Mouse (Mus musculus) ovary, postnatal 36 days (tissue): ENCODE measurements around the gene Klhl9.

Experiments used
- DNase-seq: peaks from one replicate; pipeline ENCODE4 v3.0.0; 2022; ENCODE audit warnings: low spot score, mixed read lengths

The Klhl9 gene

GRCm38 (mm10) chr4:88715059-88715458, 7.2 kb downstream of the Klhl9 start:
- no peak for DNase-seq

DNA sequence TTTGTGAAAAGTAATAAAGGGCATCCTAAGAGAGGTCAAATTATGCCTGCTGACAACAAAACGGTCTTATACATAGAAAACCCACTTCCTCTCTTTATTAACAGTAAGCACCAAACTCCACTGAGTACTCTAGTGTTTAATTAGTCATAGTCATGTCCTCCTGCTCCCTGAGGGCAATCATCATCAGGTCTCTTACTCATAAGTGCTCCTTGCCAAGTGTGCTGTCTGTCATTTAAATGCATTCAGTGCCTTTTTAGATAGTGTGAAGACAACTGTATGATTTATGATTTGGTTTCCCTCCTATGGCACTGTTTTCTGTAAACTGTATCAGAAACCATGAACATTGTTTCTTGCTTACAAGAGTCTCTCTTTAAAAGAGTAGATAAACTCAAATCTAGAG, 8.0 kb downstream of the Klhl9 start:
- no peak for DNase-seq

GRCm38 (mm10) chr4:88707128-88707826, 15.0 kb downstream of the Klhl9 start:
- DNase-seq = no peak

- DNase-seq = no peak
Observed at GRCm38 (mm10) chr4:88705924-88706323, 16.3 kb downstream of the Klhl9 start.

DNA sequence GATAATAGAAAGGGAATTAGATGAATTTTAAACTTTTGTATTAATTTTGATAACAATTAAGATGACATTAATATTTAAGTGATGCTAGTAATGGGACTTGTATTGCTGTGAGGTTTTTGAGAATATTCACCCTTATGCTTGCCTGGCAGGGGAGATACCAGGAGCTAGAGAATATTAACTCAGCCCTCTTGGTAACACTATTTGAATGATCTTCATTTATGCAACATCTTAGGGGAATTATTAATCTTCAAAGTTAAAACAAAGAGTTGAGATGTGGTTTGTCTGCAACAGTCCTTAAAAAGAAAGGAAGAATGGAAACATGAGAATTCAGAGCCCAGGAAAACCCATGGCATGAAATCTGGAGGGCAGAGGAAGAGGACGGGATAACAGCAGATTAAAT, 23.0 kb downstream of the Klhl9 start:
- DNase-seq = no peak

- DNase-seq = no peak
Observed at GRCm38 (mm10) chr4:88698781-88699180, 23.5 kb downstream of the Klhl9 start.

- DNase-seq = no peak
Observed at GRCm38 (mm10) chr4:88697753-88698152, 24.5 kb downstream of the Klhl9 start.

GRCm38 (mm10) chr4:88697108-88697507, 25.2 kb downstream of the Klhl9 start:
- DNase-seq = no peak

GRCm38 (mm10) chr4:88696237-88696884, 25.9 kb downstream of the Klhl9 start:
- DNase-seq = peak; percentile 58

- no peak for DNase-seq
Observed at GRCm38 (mm10) chr4:88693392-88693791, 28.9 kb downstream of the Klhl9 start.

GRCm38 (mm10) chr4:88692537-88692936, 29.7 kb downstream of the Klhl9 start:
- DNase-seq = no peak

DNA sequence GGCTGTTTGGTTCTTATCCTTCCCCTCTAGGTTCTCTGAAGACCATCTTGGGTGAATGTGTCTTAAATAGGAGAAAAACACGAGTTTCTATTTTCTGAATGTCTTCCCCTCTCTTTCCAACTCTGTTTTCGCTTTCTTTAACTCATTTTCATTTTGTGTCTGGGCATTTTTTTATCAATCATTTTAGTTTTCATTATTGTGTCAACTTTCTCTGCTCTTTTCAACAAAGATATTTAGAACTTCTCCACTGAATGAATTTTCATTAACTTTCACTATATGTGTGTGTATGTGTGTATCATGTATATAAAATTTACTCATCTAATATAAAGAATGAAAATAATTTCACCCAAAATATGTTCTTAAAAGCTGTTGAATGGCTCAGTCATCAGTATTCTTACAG, 31.0 kb downstream of the Klhl9 start, which contains the start of gene Ifnab:
Gene Ifnab, minus strand, starts transcription at position 101 of the 400 bp plus-strand sequence.
- DNase-seq = no peak

DNA sequence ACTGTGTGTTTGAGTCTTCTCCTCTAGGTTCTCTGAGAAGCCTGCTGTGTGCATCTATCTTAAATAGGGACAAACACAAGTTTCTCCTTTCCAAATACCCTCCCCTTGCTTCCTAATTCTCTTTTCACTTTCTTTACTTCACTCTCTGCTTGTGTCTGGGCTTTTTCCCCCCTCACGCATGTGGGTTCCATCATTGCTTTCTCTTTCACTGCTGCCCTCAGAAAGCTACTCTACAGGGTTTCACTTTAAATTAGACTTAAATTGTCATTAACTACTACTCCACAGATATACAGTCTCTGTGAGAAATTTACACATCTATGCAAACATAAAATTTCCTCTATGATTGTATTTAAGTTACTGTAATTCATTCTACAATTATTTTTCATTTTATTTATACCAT, 38.5 kb downstream of the Klhl9 start, which contains the start of gene Ifna2:
Gene Ifna2, minus strand, starts transcription at position 101 of the 400 bp plus-strand sequence.
- no peak for DNase-seq

GRCm38 (mm10) chr4:88681353-88681752, 40.9 kb downstream of the Klhl9 start:
- no peak for DNase-seq

DNA sequence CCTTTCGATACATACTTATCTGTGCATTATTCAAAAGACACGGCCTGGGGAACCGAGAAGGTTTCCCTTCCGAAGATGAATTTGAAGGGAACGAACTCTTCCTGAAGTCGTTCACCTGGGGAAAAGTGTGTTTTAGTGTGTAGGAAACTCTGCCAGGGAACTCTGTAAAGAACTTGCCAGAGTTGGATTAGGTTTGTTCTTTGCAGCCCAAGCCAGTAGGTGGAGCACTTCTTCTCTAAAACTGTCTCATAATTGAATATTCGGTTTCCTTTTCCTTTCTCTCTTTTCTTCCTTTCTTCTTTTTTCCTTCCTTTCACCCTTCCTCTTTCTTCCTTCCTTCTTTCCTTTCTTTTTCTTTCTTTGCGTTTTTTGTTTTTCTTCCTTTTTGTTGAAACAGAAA, 41.9 kb downstream of the Klhl9 start:
- DNase-seq = no peak

GRCm38 (mm10) chr4:88676824-88677223, 45.4 kb downstream of the Klhl9 start, which contains the start of gene Ifna16:
TSS of gene Ifna16 (minus strand) at chr4:88676924.
- DNase-seq = no peak
